Mouse (Mus musculus): ENCODE measurements at regions not wholly inside any gene's neighbourhood (a gene's known extent, or its start where the extent isn't known, plus 50 kb on each side); places are given as distances from the start of the nearest gene placed in this dataset.

DNA sequence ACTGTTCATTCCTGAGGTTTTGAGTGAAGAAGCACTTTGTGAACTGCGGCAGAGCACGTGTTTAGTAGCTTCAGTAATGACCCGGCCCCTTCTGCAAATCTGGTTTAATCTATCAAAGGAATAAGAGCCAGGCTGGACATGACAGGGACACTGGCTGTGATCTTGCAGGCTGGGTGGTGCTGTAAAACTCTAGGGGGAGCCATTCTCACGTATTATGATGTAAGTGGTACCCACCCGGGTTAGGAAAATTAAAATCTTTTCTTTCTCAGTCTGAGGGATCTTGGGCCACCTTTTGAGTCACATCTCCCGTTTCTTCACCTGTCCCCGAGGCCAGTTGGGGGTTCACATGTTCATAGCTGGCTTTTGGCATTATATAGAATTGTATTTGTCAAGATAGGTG, 126.0 kb downstream of the Zfp326 start:
- TF ChIP-seq CTCF (IDR thresholded peaks at IDR 0.05; ENCODE audit: extremely low read depth, insufficient read depth, insufficient read length, insufficient replicate concordance): no peak
- TF ChIP-seq POLR2A (IDR thresholded peaks at IDR 0.05; ENCODE audit: low read depth, low read length): no peak

All from spleen, adult 2 months (tissue).